Mouse (Mus musculus): ENCODE measurements at regions not wholly inside any gene's neighbourhood (a gene's known extent, or its start where the extent isn't known, plus 50 kb on each side); places are given as distances from the start of the nearest gene placed in this dataset.

DNA sequence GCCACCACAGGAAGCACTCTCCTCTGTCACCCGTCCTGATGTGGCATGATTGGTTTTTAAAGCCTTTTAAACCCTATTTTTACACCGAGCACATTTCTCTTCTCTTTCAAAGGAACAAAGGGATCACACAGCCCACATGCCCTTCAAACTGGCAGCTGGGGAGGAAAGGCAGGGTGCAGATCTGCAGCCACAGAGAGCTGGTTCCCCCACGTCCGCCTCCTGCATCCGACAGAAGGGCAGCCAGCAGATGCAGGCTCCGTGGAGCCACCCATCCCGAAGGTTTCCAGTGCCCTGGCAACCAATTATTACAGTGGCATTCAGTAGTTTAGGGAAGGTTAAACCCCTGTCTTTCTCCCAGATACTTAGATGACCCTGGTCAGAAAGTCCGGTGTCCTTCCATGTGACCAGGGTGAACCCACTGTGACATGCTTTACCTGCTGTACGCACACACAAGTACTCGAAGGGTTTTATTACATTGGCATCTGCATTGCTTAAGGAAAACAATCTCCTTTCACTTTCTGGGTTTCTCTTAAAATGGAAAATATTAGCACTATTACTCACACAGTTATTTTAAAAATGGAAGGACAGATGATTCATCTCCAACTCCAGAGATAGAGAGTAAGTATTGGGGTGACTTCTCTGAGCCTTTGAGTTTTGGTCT, 156.7 kb upstream of the Ubl3 start:
- Histone ChIP-seq H3K4me1 (ENCODE audit: control insufficient read depth, insufficient read depth, insufficient read length, low read length) (peaks cover 14% of the 10 kb centered on the region), H3K4me3 (ENCODE audit: insufficient read depth, low read depth, low read length) (no peak overlapping the region), H3K27ac (replicated peaks; ENCODE audit: low read depth, low read length) (no peak overlapping the region; the same call in 1 of the 2 replicates)

DNA sequence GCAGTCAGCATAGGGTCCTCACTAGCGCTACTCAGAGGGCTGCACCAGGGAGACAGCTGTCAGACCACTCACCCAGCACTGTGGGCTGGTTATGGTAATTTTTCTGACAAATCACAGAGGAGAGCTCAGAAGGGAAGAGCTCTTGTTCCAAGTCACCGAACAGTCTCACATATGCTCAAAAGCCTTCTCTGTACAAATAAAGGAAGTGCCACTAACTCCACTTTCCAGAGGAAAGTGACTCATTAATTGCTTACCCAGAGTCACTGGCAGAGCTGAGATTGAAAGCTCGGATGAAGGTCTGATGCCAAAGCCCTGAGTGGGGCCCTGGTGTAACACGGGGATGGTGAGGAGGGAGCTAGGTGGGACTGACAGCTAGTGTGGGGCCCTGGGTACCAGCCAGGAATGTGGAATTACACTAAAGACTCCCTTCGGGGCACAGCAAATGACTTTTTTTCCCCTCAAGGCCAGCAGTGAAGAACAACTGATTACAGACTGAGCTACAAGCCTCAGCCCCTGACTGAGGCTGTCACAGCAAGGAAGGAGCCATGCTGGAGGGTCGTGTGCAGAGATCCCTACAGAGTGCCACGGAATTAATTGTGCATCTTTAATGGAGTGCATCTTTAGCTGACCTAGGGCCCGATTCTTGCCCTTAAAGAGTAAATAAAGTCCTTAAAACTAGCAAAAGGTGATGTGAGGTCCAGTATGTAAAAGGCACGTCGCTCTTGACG, 155.6 kb upstream of the Ubl3 start:
- H3K4me1 ChIP-seq (ENCODE audit: control insufficient read depth, insufficient read depth, insufficient read length, low read length): peaks cover 14% of the 10 kb centered on the region
- peak overlapping the region; percentile 95 for H3K27ac ChIP-seq (replicated peaks; ENCODE audit: low read depth, low read length)

DNA sequence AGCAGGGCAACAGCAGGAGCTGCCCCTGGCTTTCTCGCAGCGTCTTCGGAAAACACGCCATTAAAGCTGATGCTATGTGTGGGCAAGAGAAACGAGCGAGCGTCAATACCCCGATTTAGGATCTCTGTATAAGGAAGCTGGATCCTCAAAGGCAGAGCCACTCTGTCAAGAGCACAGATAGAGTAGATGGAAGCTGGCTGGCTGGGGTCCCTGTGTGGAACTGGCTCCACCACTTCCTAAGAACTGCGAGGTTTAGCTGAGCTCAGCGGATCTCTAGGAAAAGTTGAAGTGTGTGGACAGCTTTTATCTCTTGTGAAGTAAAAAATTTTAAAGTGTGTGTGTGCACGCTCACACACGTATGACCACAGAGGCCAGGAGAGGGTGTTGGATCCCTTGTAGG, 154.7 kb upstream of the Ubl3 start:
- Histone ChIP-seq H3K27ac (replicated peaks; ENCODE audit: low read depth, low read length) (peak overlapping the region; percentile 66), H3K4me1 (ENCODE audit: control insufficient read depth, insufficient read depth, insufficient read length, low read length) (peaks cover 14% of the 10 kb centered on the region), H3K4me3 (ENCODE audit: insufficient read depth, low read depth, low read length) (no peak overlapping the region)

More for the DNA sequence above, 155.6 kb upstream of the Ubl3 start:
- no peak overlapping the region for H3K4me3 ChIP-seq (ENCODE audit: insufficient read depth, low read depth, low read length)

DNA sequence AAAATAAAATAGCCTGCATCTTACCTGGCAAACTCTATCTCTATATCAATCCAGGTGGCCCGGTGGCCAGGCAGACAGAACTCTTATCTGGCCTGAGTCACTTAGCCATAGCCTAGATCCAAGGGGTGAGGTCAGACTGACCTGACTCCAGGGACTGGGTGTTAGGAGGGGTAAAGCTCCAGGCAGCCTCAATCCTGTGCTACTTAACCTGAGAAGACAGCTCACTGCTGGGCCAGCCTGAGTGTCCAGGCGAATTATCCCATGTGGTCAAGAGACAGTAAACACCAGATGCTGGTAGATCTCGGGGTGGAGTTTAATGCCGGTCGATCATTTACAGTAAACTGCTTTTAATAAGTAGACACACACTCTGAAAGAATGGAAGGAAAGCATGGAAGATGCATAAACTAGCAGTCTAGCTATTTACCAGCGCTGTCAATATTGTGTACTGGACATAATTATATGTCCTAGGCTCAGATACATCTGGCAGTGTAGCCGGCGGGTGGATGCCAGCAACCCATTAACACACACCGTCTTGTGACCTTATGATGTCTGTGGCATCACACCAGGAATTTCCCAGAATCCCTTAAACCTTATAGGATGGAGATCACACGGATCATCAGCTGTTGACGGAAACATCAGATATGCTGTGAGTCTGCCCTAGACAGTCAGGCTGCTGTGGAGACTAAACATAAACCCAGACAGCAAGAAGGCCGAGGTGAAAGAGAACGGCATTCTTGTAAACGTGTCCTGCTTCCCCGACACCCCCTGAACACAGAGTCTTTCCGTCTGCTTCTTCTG, 153.9 kb upstream of the Ubl3 start:
- H3K27ac ChIP-seq (replicated peaks; ENCODE audit: low read depth, low read length): no peak overlapping the region
- H3K4me3 ChIP-seq (ENCODE audit: insufficient read depth, low read depth, low read length): no peak overlapping the region
- peaks cover 21% of the 10 kb centered on the region for H3K4me1 ChIP-seq (ENCODE audit: control insufficient read depth, insufficient read depth, insufficient read length, low read length)

DNA sequence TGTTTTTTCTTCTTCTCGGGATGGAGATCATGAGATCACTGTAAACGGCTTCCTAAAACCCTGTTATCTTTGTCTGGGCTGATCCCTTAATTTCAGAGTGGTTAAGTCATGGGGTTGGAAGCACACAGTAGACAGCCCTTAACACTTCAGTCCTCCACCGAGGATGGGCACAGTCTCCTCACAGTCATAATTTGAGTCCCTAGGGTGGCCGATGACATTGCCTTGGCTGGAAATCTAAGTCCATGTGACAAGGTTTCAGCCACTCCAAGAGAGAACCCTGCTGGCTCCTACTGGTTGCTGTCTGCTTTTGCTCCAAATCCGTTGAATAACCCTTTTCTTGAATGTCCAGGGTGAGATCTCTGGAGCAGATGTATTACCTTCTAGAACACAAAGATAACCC, 152.2 kb upstream of the Ubl3 start:
- no peak overlapping the region for H3K27ac ChIP-seq (replicated peaks; ENCODE audit: low read depth, low read length)
- H3K4me3 ChIP-seq (ENCODE audit: insufficient read depth, low read depth, low read length): no peak overlapping the region
- H3K4me1 ChIP-seq (ENCODE audit: control insufficient read depth, insufficient read depth, insufficient read length, low read length): peaks cover 25% of the 10 kb centered on the region

DNA sequence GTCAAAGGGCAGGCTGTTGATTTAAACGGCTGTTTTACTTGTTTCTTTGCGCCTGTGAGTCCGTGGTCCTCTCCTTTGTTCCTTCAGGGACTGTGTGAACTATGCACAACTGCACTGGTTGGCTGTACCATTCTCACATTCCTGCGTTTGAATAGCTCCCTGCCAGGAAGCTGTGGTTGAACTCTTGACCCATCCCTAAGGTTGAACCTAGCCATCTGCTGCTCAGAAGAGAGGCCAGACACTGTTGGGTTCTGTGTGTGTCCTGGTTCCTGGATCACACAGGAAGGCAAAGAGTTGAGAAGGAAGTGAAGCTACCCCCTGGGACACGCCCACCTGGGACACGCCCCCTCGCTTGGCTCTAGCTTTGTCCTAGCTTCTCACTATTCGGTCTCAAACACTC, 149.3 kb upstream of the Ubl3 start:
- H3K4me3 ChIP-seq (ENCODE audit: insufficient read depth, low read depth, low read length): no peak overlapping the region
- peak overlapping the region; percentile 71 for H3K27ac ChIP-seq (replicated peaks; ENCODE audit: low read depth, low read length)
- H3K4me1 ChIP-seq (ENCODE audit: control insufficient read depth, insufficient read depth, insufficient read length, low read length): peaks cover 22% of the 10 kb centered on the region

DNA sequence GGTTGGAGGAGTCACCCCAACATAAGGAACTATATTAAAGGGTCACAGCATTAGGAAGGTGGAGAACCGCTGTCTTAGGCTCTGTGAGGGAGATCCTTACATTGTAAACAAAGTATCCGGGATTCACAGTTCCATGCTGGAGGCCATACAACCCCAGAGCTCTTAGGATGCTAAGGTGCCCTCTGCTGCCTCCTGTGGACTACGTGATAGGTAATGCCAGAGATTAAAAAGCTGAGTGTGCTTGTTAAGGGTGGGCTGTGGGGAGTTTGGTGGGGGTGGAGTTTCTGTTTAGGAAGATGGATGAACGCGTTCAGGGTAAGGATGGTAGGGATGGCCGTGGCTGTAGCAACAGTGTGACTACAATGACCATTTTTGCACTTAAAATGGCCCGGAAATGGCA, 148.4 kb upstream of the Ubl3 start:
- peaks cover 22% of the 10 kb centered on the region for H3K4me1 ChIP-seq (ENCODE audit: control insufficient read depth, insufficient read depth, insufficient read length, low read length)
- no peak overlapping the region for H3K4me3 ChIP-seq (ENCODE audit: insufficient read depth, low read depth, low read length)
- peak overlapping the region; percentile 36 for H3K27ac ChIP-seq (replicated peaks; ENCODE audit: low read depth, low read length)

DNA sequence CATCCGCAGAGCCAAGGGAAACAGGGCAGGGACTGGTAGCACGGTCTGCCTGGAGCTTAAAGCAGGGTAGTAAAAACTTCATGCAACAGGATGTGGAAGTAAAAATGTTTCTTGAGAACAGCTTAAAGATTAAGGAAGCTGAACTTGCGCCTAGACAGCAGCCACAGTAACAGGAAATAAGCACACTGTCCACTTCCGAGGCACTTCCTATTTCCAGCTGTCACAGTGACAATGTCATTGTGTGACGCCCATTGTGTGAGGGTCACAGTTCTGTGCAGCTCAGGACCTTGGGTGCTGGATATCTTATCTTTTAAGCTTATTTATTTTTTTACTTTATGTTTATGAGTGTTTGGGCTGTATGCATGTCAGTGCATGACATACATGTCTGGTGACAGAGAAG, 147.7 kb upstream of the Ubl3 start:
- Histone ChIP-seq H3K27ac (replicated peaks; ENCODE audit: low read depth, low read length) (peak overlapping the region; percentile 94), H3K4me1 (ENCODE audit: control insufficient read depth, insufficient read depth, insufficient read length, low read length) (peaks cover 19% of the 10 kb centered on the region), H3K4me3 (ENCODE audit: insufficient read depth, low read depth, low read length) (no peak overlapping the region)

DNA sequence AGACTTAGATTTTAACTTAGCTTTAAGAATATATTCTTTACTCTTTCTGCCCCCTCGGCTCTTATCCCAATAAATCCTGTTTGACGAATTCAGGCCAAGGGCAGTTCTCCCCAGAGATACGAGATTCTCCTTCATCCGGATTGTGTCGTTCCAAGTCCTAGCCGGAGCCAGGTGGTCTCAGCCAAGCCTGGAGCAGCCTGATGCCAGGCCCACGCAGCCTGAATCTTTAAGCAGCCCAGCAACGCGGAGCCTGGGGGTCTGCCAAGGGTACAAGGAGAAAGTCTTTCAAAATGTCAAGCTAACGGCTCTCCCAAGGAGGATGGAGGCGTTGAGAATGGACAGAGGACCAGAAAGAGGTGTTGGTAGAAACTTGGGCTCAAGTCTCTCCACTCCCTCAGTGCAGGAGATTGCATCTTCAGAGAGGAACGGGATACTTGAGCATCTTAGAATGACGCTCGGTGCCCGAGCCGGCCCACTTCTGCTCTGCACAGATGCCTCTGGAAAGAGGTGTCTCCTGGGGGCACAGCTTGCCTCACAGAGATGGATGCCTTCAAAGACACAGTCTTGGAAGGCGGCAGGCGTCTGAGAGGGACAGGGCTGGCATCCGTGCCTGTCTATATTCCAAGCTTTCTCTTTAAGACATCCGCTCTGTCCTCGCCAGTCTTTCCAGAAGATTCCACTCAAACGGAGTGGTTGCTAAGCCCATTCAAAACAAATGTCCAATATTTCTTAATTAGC, 145.2 kb upstream of the Ubl3 start:
- Histone ChIP-seq H3K27ac (replicated peaks; ENCODE audit: low read depth, low read length) (peak overlapping the region; percentile 90), H3K4me1 (ENCODE audit: control insufficient read depth, insufficient read depth, insufficient read length, low read length) (peaks cover 19% of the 10 kb centered on the region), H3K4me3 (ENCODE audit: insufficient read depth, low read depth, low read length) (no peak overlapping the region)

DNA sequence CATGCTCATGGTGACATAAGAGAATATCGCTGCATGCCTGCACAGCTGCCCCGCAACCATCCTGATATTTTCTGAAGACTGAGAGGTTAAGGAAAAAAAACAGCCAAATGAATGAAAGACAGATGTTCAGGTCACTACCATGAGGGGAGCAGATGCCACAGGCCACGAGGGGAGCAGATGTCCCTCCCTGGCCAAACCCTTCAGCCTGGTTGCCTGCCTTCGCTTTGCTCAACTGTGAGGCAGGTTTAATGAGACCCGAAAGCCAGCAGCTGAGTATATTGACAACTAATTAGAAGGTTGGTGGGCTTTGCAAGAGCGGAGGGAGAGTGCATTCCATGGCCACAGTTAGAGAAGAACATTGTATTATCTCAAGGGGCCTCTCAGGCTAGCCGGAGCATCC, 141.8 kb upstream of the Ubl3 start:
- Histone ChIP-seq H3K4me3 (ENCODE audit: insufficient read depth, low read depth, low read length) (no peak overlapping the region), H3K4me1 (ENCODE audit: control insufficient read depth, insufficient read depth, insufficient read length, low read length) (peaks cover 7% of the 10 kb centered on the region), H3K27ac (replicated peaks; ENCODE audit: low read depth, low read length) (no peak overlapping the region)

DNA sequence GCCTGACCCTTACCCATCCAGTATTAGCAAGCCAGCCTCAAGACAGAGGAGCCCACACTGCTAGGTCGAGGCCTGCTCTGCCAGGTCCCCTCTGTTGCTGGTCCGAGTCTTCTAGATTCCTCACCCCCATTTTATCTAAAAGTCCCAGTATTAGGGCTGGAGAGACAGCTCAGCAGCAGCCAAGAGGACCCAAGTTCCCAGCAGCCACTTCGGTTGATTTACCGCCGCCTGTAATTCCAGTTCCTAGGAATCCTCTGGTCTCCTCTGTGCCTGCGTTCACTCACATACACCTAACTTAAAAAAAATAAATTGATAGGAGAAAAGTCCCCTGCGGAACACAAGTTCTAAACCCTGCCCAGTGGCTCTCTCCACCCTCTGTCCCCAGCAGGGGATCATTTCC, 138.9 kb upstream of the Ubl3 start:
- Histone ChIP-seq H3K4me1 (ENCODE audit: control insufficient read depth, insufficient read depth, insufficient read length, low read length) (no peaks in the 10 kb centered on the region; the same call in 1 of the 2 replicates), H3K4me3 (ENCODE audit: insufficient read depth, low read depth, low read length) (no peak overlapping the region), H3K27ac (replicated peaks; ENCODE audit: low read depth, low read length) (no peak overlapping the region)

DNA sequence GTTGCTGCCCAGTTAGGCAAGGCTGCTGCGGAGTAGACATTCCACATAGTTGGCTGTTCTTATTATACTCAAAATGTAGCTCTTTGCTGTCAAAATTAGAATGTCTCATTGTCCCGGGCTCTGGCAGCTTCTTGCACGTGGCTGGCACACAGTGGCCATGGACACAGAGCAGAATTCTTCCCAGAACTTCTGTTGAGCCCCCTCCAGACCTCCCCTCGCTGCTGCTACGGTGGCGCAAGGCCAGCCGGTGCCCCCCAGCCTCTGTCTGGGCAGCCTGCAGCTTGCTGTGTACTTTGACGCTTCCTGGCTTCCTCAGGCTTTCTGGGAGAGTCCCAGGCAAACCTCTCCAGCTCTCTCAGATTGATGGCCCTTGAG, 138.2 kb upstream of the Ubl3 start:
- Histone ChIP-seq H3K27ac (replicated peaks; ENCODE audit: low read depth, low read length) (no peak overlapping the region), H3K4me1 (ENCODE audit: control insufficient read depth, insufficient read depth, insufficient read length, low read length) (no peaks in the 10 kb centered on the region; the same call in 1 of the 2 replicates), H3K4me3 (ENCODE audit: insufficient read depth, low read depth, low read length) (no peak overlapping the region)

DNA sequence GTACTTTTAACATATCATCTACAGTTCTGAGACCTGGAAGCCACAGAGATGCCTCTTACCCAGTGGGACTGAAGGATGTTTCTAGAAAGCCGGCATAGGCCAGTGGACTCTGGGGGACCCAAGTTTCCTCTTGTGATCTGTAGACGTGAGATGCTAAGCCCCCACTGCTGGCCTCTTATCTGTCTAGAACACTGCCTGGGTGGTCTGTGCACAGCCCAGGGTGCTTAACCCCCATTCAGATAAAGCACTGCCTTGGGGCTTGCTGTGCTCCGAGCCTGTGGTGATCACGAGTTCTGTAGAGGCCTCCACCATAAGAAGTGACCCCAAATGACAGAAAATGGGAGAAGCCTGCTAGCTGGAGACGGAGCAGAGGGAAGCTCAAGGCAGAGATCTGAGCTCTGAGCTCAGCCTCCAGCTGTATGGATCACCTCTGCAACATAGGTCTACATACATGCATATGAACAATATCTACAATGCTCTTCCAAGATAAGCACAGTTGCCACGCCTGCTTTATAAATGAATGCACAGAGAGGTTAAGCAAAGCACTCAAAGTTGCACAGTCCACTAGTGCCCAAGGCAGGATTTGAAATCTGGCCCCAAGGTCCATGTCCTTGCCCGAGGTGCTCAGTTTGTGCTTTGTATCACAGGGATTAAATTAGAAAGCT, 137.7 kb upstream of the Ubl3 start:
- Histone ChIP-seq H3K4me1 (ENCODE audit: control insufficient read depth, insufficient read depth, insufficient read length, low read length) (no peaks in the 10 kb centered on the region; the same call in 1 of the 2 replicates), H3K4me3 (ENCODE audit: insufficient read depth, low read depth, low read length) (no peak overlapping the region), H3K27ac (replicated peaks; ENCODE audit: low read depth, low read length) (no peak overlapping the region)

DNA sequence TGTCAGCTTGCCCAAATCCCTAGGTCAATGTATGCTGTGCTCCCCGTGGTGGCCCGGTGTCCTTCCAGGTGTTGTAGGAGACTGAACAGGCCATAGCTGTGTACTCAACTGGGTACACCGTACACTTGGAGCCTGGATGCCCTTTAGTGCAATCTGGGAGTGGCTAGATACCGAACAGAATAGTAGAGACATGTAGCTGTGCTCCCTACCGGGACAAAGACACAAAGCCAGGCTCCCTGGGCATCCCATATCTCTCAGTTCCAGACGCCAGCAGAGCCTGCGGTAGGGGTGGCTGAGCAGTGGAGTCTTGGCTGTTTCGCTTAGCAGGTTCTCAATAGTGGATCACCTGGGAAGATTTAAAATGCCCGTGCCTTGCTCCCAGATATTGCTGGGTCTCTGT, 136.7 kb upstream of the Ubl3 start:
- Histone ChIP-seq H3K27ac (replicated peaks; ENCODE audit: low read depth, low read length) (no peak overlapping the region), H3K4me3 (ENCODE audit: insufficient read depth, low read depth, low read length) (no peak overlapping the region), H3K4me1 (ENCODE audit: control insufficient read depth, insufficient read depth, insufficient read length, low read length) (no peaks in the 10 kb centered on the region; the same call in 1 of the 2 replicates)

Data from brown adipose tissue, adult 24 weeks (tissue).